ENCODE assay signal across 12 mouse cellular contexts in genomic region chr11:80566286-80566685, GRCm38 (mm10).
A peak's percentile ranks its signal among the peaks of the same experiment; 100 is the strongest.
DNase-seq lines count a peak whose midpoint lies in the region; ATAC-seq and TF ChIP-seq lines count a peak whose summit lies in the region.
"Had no signal": no experiment of that assay in that cellular context is flagged by ENCODE, and none has a peak within 500 bp of the region (broad histone marks: within the 10 kb centered on the region; RNA-seq: fewer than 3 reads in every experiment).

No protein-coding gene starts in this region.

- H3K9me3 ChIP-seq in forebrain, embryonic 16.5 days (ENCODE audit: control insufficient read depth, low read length) = no peaks in the 10 kb centered on the region
- no peaks in the 10 kb centered on the region for H3K9me3 ChIP-seq in forebrain, embryonic 12.5 days
- H3K9me3 ChIP-seq in midbrain, postnatal 0 days (ENCODE audit: low read length) = no peaks in the 10 kb centered on the region
- H3K9me3 ChIP-seq in kidney, embryonic 16.5 days (ENCODE audit: low read length) = no peaks in the 10 kb centered on the region
- H3K9me3 ChIP-seq: heart, embryonic 13.5 days; midbrain, embryonic 12.5 days; neural tube, embryonic 12.5 days had no signal

- no peak overlapping the region for H3K4me2 ChIP-seq in forebrain, embryonic 16.5 days (ENCODE audit: low read length)
- H3K4me2 ChIP-seq in forebrain, embryonic 12.5 days = no peak overlapping the region
- H3K4me2 ChIP-seq in midbrain, postnatal 0 days (ENCODE audit: low read depth, low read length, poor library complexity, severe bottlenecking) = no peak overlapping the region
- no peak overlapping the region for H3K4me2 ChIP-seq in kidney, embryonic 16.5 days (replicated peaks; ENCODE audit: low read depth, low read length)
- H3K4me2 ChIP-seq: heart, embryonic 13.5 days; midbrain, embryonic 12.5 days; neural tube, embryonic 12.5 days had no signal

- peak; percentile 23; the same call in 1 of the 2 replicates for ATAC-seq in forebrain, embryonic 16.5 days
- ATAC-seq in forebrain, embryonic 12.5 days (ENCODE audit: low FRiP score) = no peak
- ATAC-seq in midbrain, postnatal 0 days (ENCODE audit: low FRiP score) = no peak
- no peak for ATAC-seq in kidney, embryonic 16.5 days (ENCODE audit: low FRiP score, low TSS enrichment)

- no peak overlapping the region for H3K4me3 ChIP-seq in forebrain, embryonic 16.5 days (replicated peaks; ENCODE audit: low read length)
- no peak overlapping the region for H3K4me3 ChIP-seq in forebrain, embryonic 12.5 days (replicated peaks)
- H3K4me3 ChIP-seq in midbrain, postnatal 0 days (ENCODE audit: low read depth, low read length) = no peak overlapping the region
- H3K4me3 ChIP-seq in kidney, embryonic 16.5 days (ENCODE audit: low read length) = no peak overlapping the region
- H3K4me3 ChIP-seq: heart, embryonic 13.5 days; midbrain, embryonic 12.5 days; neural tube, embryonic 12.5 days had no signal

- no peaks in the 10 kb centered on the region for H3K36me3 ChIP-seq in forebrain, embryonic 16.5 days (ENCODE audit: control insufficient read depth, insufficient read depth)
- no peaks in the 10 kb centered on the region for H3K36me3 ChIP-seq in forebrain, embryonic 12.5 days (replicated peaks)
- H3K36me3 ChIP-seq in midbrain, postnatal 0 days (ENCODE audit: insufficient read depth, low read length) = no peaks in the 10 kb centered on the region
- no peaks in the 10 kb centered on the region for H3K36me3 ChIP-seq in kidney, embryonic 16.5 days (ENCODE audit: insufficient read depth, low read length)
- H3K36me3 ChIP-seq: heart, embryonic 13.5 days; midbrain, embryonic 12.5 days; neural tube, embryonic 12.5 days had no signal

- peak; percentile 28 for DNase-seq in layer of hippocampus, adult 9-11 months
- DNase-seq in layer of hippocampus, adult 8-10 months (ENCODE audit: low spot score in 2 of 2) = no peak
- DNase-seq in brain, embryonic 14.5 days (ENCODE audit: low read depth) = peak; percentile 47
- peak; percentile 47 for DNase-seq in midbrain, postnatal 0 days (ENCODE audit: low spot score)
- no peak for DNase-seq in adrenal gland, postnatal 25 days

- TF ChIP-seq POLR2A in brain, embryonic 14.5 days (IDR thresholded peaks at IDR 0.05; ENCODE audit: borderline replicate concordance, extremely low read depth, insufficient read depth, insufficient read length, poor library complexity, severe bottlenecking) = no peak

- no peak overlapping the region for H3K9ac ChIP-seq in forebrain, embryonic 16.5 days (replicated peaks; ENCODE audit: low read depth, low read length)
- H3K9ac ChIP-seq in forebrain, embryonic 12.5 days = no peak overlapping the region
- H3K9ac ChIP-seq in midbrain, postnatal 0 days (replicated peaks; ENCODE audit: low read length, poor library complexity, severe bottlenecking) = no peak overlapping the region
- H3K9ac ChIP-seq in kidney, embryonic 16.5 days (replicated peaks; ENCODE audit: low read length) = no peak overlapping the region
- H3K9ac ChIP-seq: heart, embryonic 13.5 days; liver, embryonic 14.5 days; midbrain, embryonic 12.5 days; neural tube, embryonic 12.5 days had no signal

- 81% methylated on average over 3 of the region's 3 CpGs for WGBS in forebrain, embryonic 16.5 days
- 91% methylated on average over 3 of the region's 3 CpGs for WGBS in forebrain, embryonic 12.5 days
- 39% methylated on average over 3 of the region's 3 CpGs for WGBS in midbrain, postnatal 0 days
- 70% methylated on average over 3 of the region's 3 CpGs for WGBS in kidney, embryonic 16.5 days

- peaks cover 21% of the 10 kb centered on the region for H3K4me1 ChIP-seq in forebrain, embryonic 16.5 days (replicated peaks; ENCODE audit: control insufficient read depth, insufficient read depth, low read length)
- H3K4me1 ChIP-seq in forebrain, embryonic 12.5 days = 0 out of 2 replicates have a peak, but pooled peaks cover 3% of the 10 kb centered on the region
- H3K4me1 ChIP-seq in midbrain, postnatal 0 days (ENCODE audit: insufficient read depth, low read length) = peaks cover 11% of the 10 kb centered on the region; the same call in 1 of the 2 replicates
- no peaks in the 10 kb centered on the region for H3K4me1 ChIP-seq in kidney, embryonic 16.5 days (ENCODE audit: insufficient read depth, low read length)
- H3K4me1 ChIP-seq: midbrain, embryonic 12.5 days; neural tube, embryonic 12.5 days had no signal

- no peaks in the 10 kb centered on the region for H3K27me3 ChIP-seq in forebrain, embryonic 16.5 days (replicated peaks; ENCODE audit: control insufficient read depth, insufficient read depth, low read length)
- H3K27me3 ChIP-seq in forebrain, embryonic 12.5 days = peaks cover 10% of the 10 kb centered on the region; the same call in 1 of the 2 replicates
- no peaks in the 10 kb centered on the region for H3K27me3 ChIP-seq in midbrain, postnatal 0 days (ENCODE audit: insufficient read depth, low read length)
- no peaks in the 10 kb centered on the region for H3K27me3 ChIP-seq in kidney, embryonic 16.5 days (ENCODE audit: insufficient read depth, low read length)
- H3K27me3 ChIP-seq: midbrain, embryonic 12.5 days; neural tube, embryonic 12.5 days had no signal

- TF ChIP-seq CTCF in brain, embryonic 14.5 days (IDR thresholded peaks at IDR 0.05; ENCODE audit: borderline replicate concordance, extremely low read depth, insufficient read depth, insufficient read length) = no peak
- no peak for TF ChIP-seq CTCF in midbrain, postnatal 0 days (IDR thresholded peaks at IDR 0.05)

- H3K27ac ChIP-seq in forebrain, embryonic 16.5 days (ENCODE audit: low read length) = no peak overlapping the region
- H3K27ac ChIP-seq in forebrain, embryonic 12.5 days = no peak overlapping the region
- peak overlapping the region; percentile 57 for H3K27ac ChIP-seq in midbrain, postnatal 0 days (ENCODE audit: low read depth, low read length)
- no peak overlapping the region for H3K27ac ChIP-seq in kidney, embryonic 16.5 days (ENCODE audit: low read length)
- H3K27ac ChIP-seq: heart, embryonic 13.5 days; liver, embryonic 14.5 days; midbrain, embryonic 12.5 days; neural tube, embryonic 12.5 days had no signal

Comparison
In these comparisons a context has a peak if more than half of its experiments do, and no peak if none do; other contexts are left out.
1. DNase-seq: peak in layer of hippocampus, adult 9-11 months (single experiment), brain, embryonic 14.5 days (single experiment) and midbrain, postnatal 0 days (single experiment); none in layer of hippocampus, adult 8-10 months (0 of 2) and adrenal gland, postnatal 25 days (single experiment).